Mouse (Mus musculus) adrenal gland, postnatal 14 days (tissue): ENCODE measurements around the gene 4930470P17Rik. TPM values are rescaled to one million over a fixed set of nuclear protein-coding genes. Genes with fewer than 3 reads are reported as not detected.

Experiments used
- DNase-seq: peaks from one replicate; pipeline ENCODE4 v3.0.0; 2021; ENCODE audit warnings: mixed read lengths
- total RNA-seq: library from RNA; stranded (reverse); gene quantifications from 2 replicates; pipeline ENCODE4 v1.2.3, GENCODE M21; 2021

4930470P17Rik gene
- total RNA-seq, 1 experiment from 2014 or later = not detected

GRCm38 (mm10) chr2:170578588-170578987, 23.2 kb downstream of the 4930470P17Rik start:
- no peak for DNase-seq

- DNase-seq = no peak
Observed at GRCm38 (mm10) chr2:170577502-170577901, 24.3 kb downstream of the 4930470P17Rik start.

DNA sequence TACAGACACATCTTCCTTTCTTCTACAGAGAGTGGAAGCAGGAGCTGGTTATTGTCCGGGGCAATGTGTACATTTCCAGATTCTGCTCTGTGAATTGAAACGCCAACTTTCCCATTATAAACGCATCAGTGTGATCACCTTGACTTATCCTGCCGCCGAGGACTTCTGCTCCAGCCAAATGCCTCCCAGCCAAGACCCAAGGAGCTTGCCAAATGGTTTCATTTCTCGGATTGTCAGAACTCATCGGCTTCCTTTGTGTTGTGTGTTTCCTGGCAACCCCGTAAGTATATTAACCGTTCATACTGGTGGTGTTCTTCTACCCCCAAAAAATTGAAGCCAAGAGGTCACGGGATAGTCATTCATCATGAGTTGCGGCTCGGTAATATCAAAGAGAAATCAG, 25.7 kb downstream of the 4930470P17Rik start:
- no peak for DNase-seq

DNA sequence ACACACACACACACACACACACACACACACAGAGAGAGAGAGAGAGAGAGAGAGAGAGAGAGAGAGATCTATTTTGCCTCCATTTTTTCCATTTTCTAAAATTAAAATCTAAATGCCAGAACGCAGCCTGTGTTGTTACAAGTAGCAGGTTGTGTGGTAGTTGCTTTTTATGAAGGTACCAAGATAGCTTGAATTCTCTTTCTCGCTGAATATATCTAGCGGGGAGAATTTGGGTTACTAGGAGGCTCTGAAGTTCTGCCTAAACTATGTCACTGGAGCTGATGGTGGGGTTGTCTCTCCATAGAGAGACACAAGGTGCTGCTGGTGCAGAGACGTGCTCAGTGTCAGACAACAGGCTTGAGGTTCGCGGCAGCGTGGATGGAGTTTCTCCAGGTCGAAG, 36.8 kb downstream of the 4930470P17Rik start:
- no peak for DNase-seq

- no peak for DNase-seq
Observed at GRCm38 (mm10) chr2:170563956-170564855, 37.6 kb downstream of the 4930470P17Rik start.

GRCm38 (mm10) chr2:170552088-170552487, 49.7 kb downstream of the 4930470P17Rik start:
- DNase-seq = no peak

DNA sequence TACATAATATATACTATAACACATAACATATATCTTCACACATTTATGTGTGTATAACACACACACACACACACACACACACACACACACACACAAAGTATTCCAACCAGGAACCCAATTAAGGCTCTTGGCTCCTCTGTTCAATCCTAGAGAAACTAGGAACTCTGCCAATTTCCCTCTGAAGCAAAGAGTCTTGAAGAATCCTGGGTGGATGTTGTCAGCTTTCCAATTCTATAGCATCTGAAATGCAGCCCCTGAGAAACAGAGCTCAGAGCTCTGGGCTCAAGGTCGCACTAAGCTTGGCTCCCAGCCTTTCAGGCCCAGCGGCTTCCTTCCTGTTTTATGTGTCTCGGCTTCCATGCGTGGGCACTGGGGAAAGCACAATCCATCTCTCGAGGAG, 51.6 kb downstream of the 4930470P17Rik start:
- DNase-seq = no peak

DNA sequence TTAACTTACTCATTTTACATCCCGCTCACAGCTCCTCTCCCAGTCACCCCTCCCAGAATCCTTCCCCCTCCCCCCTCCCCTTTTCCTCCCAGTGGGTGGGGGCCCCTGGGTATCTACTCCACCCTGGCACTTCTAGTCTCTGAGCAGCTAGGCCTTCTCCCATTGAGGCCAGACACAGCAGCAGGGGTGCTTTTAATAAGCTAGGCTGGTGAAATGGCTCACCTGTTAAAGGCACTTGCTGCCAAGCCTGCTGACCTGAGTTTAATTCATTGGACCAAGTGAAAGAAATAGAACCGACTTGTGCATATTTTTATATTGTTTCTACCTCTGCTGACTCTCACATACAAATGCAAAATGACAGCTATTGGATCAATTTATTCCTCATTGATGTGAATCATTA, 52.7 kb downstream of the 4930470P17Rik start:
- no peak for DNase-seq

DNA sequence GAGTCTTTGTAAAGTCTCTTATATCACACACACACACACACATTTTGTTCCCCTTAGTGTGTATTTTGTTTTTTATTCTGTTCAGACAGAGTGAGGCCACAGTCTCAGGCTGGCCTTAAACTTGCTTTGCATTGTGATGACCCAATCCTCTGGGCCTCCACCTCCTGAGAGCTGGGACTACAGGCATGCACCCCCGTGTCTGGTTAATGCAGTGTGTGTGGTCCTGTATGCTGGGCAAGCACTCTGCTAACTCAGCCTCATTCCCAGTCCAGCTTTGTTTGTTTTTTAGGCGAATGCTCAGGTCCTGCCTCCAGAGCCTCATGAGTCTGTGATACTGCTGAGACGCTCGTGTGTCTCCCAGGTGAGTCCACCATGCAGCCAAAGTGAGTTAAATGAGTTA, 53.8 kb downstream of the 4930470P17Rik start:
- DNase-seq = no peak

DNA sequence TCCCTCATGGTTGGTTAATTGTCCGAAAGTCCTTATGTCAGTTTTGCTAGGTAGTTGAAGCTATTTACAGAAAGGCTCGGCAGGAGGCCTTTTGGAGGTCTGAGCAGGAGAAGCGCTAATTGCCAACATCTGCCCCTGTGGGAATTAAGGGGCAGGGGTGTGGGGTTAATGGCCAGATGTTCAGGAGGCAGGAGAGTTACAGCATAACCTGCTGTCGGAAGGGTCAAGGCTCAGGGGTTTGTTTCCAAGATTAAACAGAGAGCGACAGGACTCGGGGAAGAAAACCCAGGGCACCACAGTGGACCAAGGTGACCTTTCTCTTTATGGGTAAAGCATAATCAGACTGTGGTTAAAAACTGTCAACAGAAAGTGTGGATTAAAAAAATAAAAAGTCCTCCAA, 54.3 kb downstream of the 4930470P17Rik start:
- DNase-seq = no peak

GRCm38 (mm10) chr2:170545745-170546144, 56.1 kb downstream of the 4930470P17Rik start:
- no peak for DNase-seq

GRCm38 (mm10) chr2:170544950-170545349, 56.9 kb downstream of the 4930470P17Rik start:
- no peak for DNase-seq

DNA sequence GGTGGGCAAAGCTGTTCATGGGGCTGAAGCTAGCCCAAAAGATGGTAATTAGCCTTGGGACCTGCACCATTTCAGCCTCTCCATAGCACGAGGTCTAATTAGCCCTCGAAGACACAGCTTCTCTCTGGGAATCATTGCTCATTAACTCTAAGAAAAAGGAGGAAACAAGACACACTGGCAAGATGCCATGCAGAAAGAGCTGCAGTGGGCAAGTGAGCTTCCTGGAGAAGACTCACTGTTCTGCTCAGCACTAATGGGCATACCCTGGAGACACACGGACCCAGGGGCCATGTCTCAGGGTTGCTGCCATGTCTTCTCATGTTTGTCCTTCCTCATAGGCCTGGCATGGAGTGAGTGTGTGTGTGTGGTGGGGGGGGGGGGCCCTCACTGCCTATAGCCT, 57.7 kb downstream of the 4930470P17Rik start:
- DNase-seq = no peak

GRCm38 (mm10) chr2:170543625-170544024, 58.2 kb downstream of the 4930470P17Rik start:
- DNase-seq = no peak

DNA sequence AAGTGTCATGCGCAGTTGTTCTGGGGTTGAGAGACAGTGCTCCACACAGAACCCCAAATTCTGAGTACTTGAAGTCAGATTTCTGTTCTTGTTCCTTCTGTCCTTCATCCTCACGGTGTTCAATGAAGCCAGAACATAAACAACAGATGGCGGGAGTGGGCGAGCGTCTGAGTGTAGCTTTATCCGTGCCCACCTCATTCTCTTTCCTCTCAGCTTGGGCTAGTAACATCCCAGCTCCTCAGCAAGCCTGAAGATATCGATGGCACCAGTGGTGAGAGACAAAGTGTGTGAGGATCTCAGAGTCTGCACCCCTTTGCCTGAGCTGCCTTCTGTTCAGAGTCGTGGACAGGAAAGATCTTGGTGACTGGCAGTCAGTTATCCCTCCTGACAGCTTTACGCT, 62.6 kb downstream of the 4930470P17Rik start:
- DNase-seq = no peak

- DNase-seq = no peak
Observed at GRCm38 (mm10) chr2:170535841-170536240, 66.0 kb downstream of the 4930470P17Rik start.

DNA sequence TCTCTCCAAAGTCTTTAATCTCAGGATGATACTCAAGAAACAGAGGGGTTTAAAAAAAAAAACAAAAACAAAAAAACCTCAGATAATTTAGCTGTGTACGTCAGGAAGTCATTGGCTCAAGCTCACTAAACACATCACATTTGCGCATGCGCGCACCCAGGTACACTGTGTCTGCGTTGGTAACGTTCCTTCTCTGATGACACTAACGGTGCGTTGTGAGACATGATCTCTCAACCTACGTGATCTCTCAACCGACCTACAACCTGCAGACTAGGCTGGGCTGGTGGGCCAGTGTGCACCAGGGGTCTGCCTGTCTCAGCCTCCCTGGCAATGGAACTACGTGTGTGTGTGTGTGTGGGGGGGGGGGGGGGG, 67.0 kb downstream of the 4930470P17Rik start:
- no peak for DNase-seq

- no peak for DNase-seq
Observed at GRCm38 (mm10) chr2:170534116-170534802, 67.6 kb downstream of the 4930470P17Rik start.

- no peak for DNase-seq
Observed at GRCm38 (mm10) chr2:170530256-170530655, 71.6 kb downstream of the 4930470P17Rik start.

DNA sequence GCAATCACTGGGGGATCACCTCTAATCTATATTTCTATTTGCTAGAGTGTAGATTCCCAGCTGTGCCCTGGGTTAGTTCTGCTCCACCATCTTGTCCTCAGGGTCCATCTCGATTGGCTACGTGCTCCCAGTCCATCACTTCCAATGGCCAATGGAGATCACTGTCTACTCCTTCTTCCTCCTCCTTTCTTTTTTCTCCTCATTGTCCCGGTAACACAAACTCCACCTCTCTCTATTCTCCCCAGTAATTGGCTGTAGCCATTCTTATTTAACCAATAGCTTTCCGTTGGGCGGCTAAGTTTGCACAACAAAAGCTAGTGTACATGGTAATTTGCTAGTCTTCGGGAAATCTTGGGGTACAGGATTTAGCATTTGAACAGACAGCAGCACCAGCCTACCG, 72.1 kb downstream of the 4930470P17Rik start:
- no peak for DNase-seq
